16 mouse cellular contexts compared by ENCODE assay signal in the genomic region with DNA sequence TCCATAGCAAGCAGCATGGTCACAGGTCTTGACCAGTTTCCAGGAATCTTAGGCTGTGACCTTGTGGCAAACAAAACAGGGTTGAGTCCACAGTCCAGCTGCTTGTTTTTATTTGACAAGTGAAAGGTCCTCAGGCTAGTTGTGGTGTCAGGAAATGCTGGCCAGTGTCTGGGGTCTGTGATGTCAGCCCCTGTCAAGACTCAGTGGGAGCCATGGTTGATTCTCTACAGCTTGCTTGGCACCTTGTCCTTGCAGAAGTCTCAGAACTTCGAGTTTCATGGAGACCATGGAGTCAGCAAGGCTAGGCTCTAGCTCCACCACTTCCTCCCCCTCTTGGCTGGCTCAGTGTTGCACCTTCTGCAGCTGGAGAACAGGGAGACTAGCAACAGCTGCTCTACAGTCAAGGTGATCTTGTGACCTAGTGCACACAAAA. TPM values are rescaled to one million over a fixed set of nuclear protein-coding genes. Genes with fewer than 3 reads are reported as not detected.
A peak's percentile ranks its signal among the peaks of the same experiment; 100 is the strongest.
DNase-seq lines count a peak whose midpoint lies in the region; ATAC-seq and TF ChIP-seq lines count a peak whose summit lies in the region.
"Had no signal": no experiment of that assay in that cellular context is flagged by ENCODE, and none has a peak within 500 bp of the region (broad histone marks: within the 10 kb centered on the region; RNA-seq: fewer than 3 reads in every experiment).

No protein-coding gene starts in this region.

- intact Hi-C loops in heart, postnatal 25 days (cut with DNase I): no loop called here

- DNase-seq in heart, adult 9 months (ENCODE audit: low spot score in 2 of 2): peak; percentile 43 to 55
- DNase-seq in heart, postnatal 25 days (ENCODE audit: low spot score): no peak
- DNase-seq in ovary, adult 18-20 months (ENCODE audit: low spot score): peak; percentile 58
- DNase-seq in ovary, postnatal 10 days (ENCODE audit: low spot score): no peak
- peak; percentile 12 for DNase-seq in lung, embryonic 14.5 days
- DNase-seq: cerebellum, postnatal 36 days had no signal

- H3K4me2 ChIP-seq in lung, embryonic 14.5 days: no peak overlapping the region
- H3K4me2 ChIP-seq in midbrain, embryonic 13.5 days (replicated peaks): no peak overlapping the region
- no peak overlapping the region for H3K4me2 ChIP-seq in hindbrain, embryonic 16.5 days (ENCODE audit: low read length)
- H3K4me2 ChIP-seq: embryonic facial prominence, embryonic 12.5 days; heart, embryonic 13.5 days; hindbrain, embryonic 15.5 days; liver, embryonic 15.5 days; midbrain, embryonic 15.5 days had no signal

- H3K36me3 ChIP-seq in lung, embryonic 14.5 days (ENCODE audit: insufficient read depth): no peaks in the 10 kb centered on the region
- H3K36me3 ChIP-seq in midbrain, embryonic 13.5 days: no peaks in the 10 kb centered on the region
- H3K36me3 ChIP-seq in hindbrain, embryonic 16.5 days (ENCODE audit: control insufficient read depth, insufficient read depth, low read length): no peaks in the 10 kb centered on the region
- H3K36me3 ChIP-seq: embryonic facial prominence, embryonic 12.5 days; forebrain, embryonic 10.5 days; heart, embryonic 13.5 days; hindbrain, embryonic 15.5 days; liver, embryonic 15.5 days; midbrain, embryonic 15.5 days had no signal

- H3K9ac ChIP-seq in lung, embryonic 14.5 days: no peak overlapping the region
- H3K9ac ChIP-seq in midbrain, embryonic 13.5 days (replicated peaks): no peak overlapping the region
- no peak overlapping the region for H3K9ac ChIP-seq in hindbrain, embryonic 16.5 days (ENCODE audit: low read depth, low read length)
- H3K9ac ChIP-seq: embryonic facial prominence, embryonic 12.5 days; heart, embryonic 13.5 days; hindbrain, embryonic 15.5 days; liver, embryonic 15.5 days; midbrain, embryonic 15.5 days had no signal

- no peaks in the 10 kb centered on the region for H3K9me3 ChIP-seq in lung, embryonic 14.5 days (ENCODE audit: low read depth, low read length)
- H3K9me3 ChIP-seq in midbrain, embryonic 13.5 days: no peaks in the 10 kb centered on the region
- H3K9me3 ChIP-seq in hindbrain, embryonic 16.5 days (ENCODE audit: control insufficient read depth, low read length): no peaks in the 10 kb centered on the region
- H3K9me3 ChIP-seq: embryonic facial prominence, embryonic 12.5 days; forebrain, embryonic 10.5 days; heart, embryonic 13.5 days; hindbrain, embryonic 15.5 days; liver, embryonic 15.5 days; midbrain, embryonic 15.5 days had no signal

- no peak for TF ChIP-seq CTCF in lung, embryonic 14.5 days (IDR thresholded peaks at IDR 0.05; ENCODE audit: low read depth)

- no peak overlapping the region for H3K27ac ChIP-seq in lung, embryonic 14.5 days (ENCODE audit: low read depth)
- no peak overlapping the region for H3K27ac ChIP-seq in midbrain, embryonic 13.5 days
- no peak overlapping the region for H3K27ac ChIP-seq in hindbrain, embryonic 16.5 days (ENCODE audit: low read depth, low read length)
- H3K27ac ChIP-seq: embryonic facial prominence, embryonic 12.5 days; forebrain, embryonic 10.5 days; heart, embryonic 13.5 days; hindbrain, embryonic 15.5 days; liver, embryonic 15.5 days; midbrain, embryonic 15.5 days had no signal

- H3K27me3 ChIP-seq in lung, embryonic 14.5 days (ENCODE audit: insufficient read depth, low read length): no peaks in the 10 kb centered on the region
- no peaks in the 10 kb centered on the region for H3K27me3 ChIP-seq in midbrain, embryonic 13.5 days
- H3K27me3 ChIP-seq in hindbrain, embryonic 16.5 days (replicated peaks; ENCODE audit: control insufficient read depth, insufficient read depth, low read length): no peaks in the 10 kb centered on the region
- H3K27me3 ChIP-seq: embryonic facial prominence, embryonic 12.5 days; heart, embryonic 13.5 days; hindbrain, embryonic 15.5 days; liver, embryonic 15.5 days; midbrain, embryonic 15.5 days had no signal

- 26% methylated on average over 1 of the region's 1 CpGs for WGBS in lung, embryonic 14.5 days
- 60% methylated on average over 1 of the region's 1 CpGs for WGBS in midbrain, embryonic 13.5 days
- 65% methylated on average over 1 of the region's 1 CpGs for WGBS in hindbrain, embryonic 16.5 days

- no peak overlapping the region for H3K4me3 ChIP-seq in lung, embryonic 14.5 days (ENCODE audit: low read depth, low read length)
- H3K4me3 ChIP-seq in midbrain, embryonic 13.5 days (replicated peaks): no peak overlapping the region
- no peak overlapping the region for H3K4me3 ChIP-seq in hindbrain, embryonic 16.5 days (ENCODE audit: low read length)
- H3K4me3 ChIP-seq: embryonic facial prominence, embryonic 12.5 days; forebrain, embryonic 10.5 days; heart, embryonic 13.5 days; hindbrain, embryonic 15.5 days; liver, embryonic 15.5 days; midbrain, embryonic 15.5 days had no signal

- no peaks in the 10 kb centered on the region for H3K4me1 ChIP-seq in lung, embryonic 14.5 days (ENCODE audit: insufficient read depth)
- H3K4me1 ChIP-seq in midbrain, embryonic 13.5 days (replicated peaks): no peaks in the 10 kb centered on the region
- no peaks in the 10 kb centered on the region for H3K4me1 ChIP-seq in hindbrain, embryonic 16.5 days (ENCODE audit: control insufficient read depth, insufficient read depth, low read depth, low read length)
- H3K4me1 ChIP-seq: embryonic facial prominence, embryonic 12.5 days; hindbrain, embryonic 15.5 days; midbrain, embryonic 15.5 days had no signal

- ATAC-seq in lung, embryonic 14.5 days (ENCODE audit: insufficient read depth): no peak
- ATAC-seq in midbrain, embryonic 13.5 days: no peak
- ATAC-seq in hindbrain, embryonic 16.5 days: no peak
- ATAC-seq in CD4-positive, CD25-positive, alpha-beta regulatory T cell, adult 4 months: no peak
- ATAC-seq: activated CD4-positive, CD25-positive, alpha-beta regulatory T cell, adult 4 months; midbrain, embryonic 15.5 days had no signal

RNA-seq across cellular contexts. Expression of a gene that starts 33.6 kb away (rescaled TPM):
- total RNA-seq in heart, postnatal 25 days (2021): 10 to 100 TPM; 11.2 to 13.5 TPM
- polyA plus RNA-seq in lung, embryonic 14.5 days (2014; fragmentation: Nextera tagmentation; extraction: Ambion mirVana): 10.1 and 10.9 TPM in 2 replicates
- polyA plus RNA-seq in midbrain, embryonic 13.5 days (2015; fragmentation: Nextera tagmentation; extraction: Ambion mirVana): 7.5 and 9.2 TPM in 2 replicates
- polyA plus RNA-seq in hindbrain, embryonic 16.5 days (2015; fragmentation: Nextera tagmentation; extraction: Ambion mirVana): 5.0 and 6.5 TPM in 2 replicates
- 1 to 10 TPM; 4.0 to 4.1 TPM for polyA plus RNA-seq in CD4-positive, CD25-positive, alpha-beta regulatory T cell, adult 4 months (2017; shearing (Covaris generic))

RNA-seq across cellular contexts. Expression of a gene that starts 33.7 kb away (rescaled TPM):
- total RNA-seq in heart, postnatal 25 days (2021): 10 to 100 TPM; 60.1 to 65.7 TPM
- polyA plus RNA-seq in lung, embryonic 14.5 days (2014; fragmentation: Nextera tagmentation; extraction: Ambion mirVana): 33.5 and 37.0 TPM in 2 replicates
- 37.0 and 42.3 TPM in 2 replicates for polyA plus RNA-seq in midbrain, embryonic 13.5 days (2015; fragmentation: Nextera tagmentation; extraction: Ambion mirVana)
- polyA plus RNA-seq in hindbrain, embryonic 16.5 days (2015; fragmentation: Nextera tagmentation; extraction: Ambion mirVana): 23.0 and 28.5 TPM in 2 replicates
- 10 to 100 TPM; 16.1 to 29.4 TPM for polyA plus RNA-seq in CD4-positive, CD25-positive, alpha-beta regulatory T cell, adult 4 months (2017; shearing (Covaris generic))

Comparison
In these comparisons a context has a peak if more than half of its experiments do, and no peak if none do; other contexts are left out.
1. DNase-seq: peak in heart, adult 9 months (2 of 2), ovary, adult 18-20 months (single experiment) and lung, embryonic 14.5 days (single experiment); none in heart, postnatal 25 days (single experiment) and ovary, postnatal 10 days (single experiment).